Comparison of ENCODE assay signal across 12 mouse cellular contexts in genomic region chr5:30258776-30259175, GRCm38 (mm10). TPM values are rescaled to one million over a fixed set of nuclear protein-coding genes. Genes with fewer than 3 reads are reported as not detected.
"Had no signal": no experiment of that assay in that cellular context is flagged by ENCODE, and none has a peak within 500 bp of the region (broad histone marks: within the 10 kb centered on the region; RNA-seq: fewer than 3 reads in every experiment).

No protein-coding gene starts in this region.

- DNase-seq: kidney, postnatal 14 days; layer of hippocampus, adult 9-11 months; layer of hippocampus, postnatal 36 days; liver; liver, embryonic 13.5 days; liver, postnatal 0 days; lung, postnatal 14 days; retina, postnatal 1 day; thymus, postnatal 4 days had no signal

RNA-seq across cellular contexts. Expression of gene Adgrf3, which starts 53.3 kb away (rescaled TPM):
- total RNA-seq: layer of hippocampus, postnatal 36 days; left cerebral cortex, adult 8-10 months; left cerebral cortex, postnatal 36 days; megakaryocyte-erythroid progenitor cell, adult 5-6 weeks had no signal
